Mouse (Mus musculus): ENCODE results near the gene Myo10.
A peak's percentile ranks its signal among the peaks of the same experiment; 100 is the strongest.

Gene Myo10

DNA sequence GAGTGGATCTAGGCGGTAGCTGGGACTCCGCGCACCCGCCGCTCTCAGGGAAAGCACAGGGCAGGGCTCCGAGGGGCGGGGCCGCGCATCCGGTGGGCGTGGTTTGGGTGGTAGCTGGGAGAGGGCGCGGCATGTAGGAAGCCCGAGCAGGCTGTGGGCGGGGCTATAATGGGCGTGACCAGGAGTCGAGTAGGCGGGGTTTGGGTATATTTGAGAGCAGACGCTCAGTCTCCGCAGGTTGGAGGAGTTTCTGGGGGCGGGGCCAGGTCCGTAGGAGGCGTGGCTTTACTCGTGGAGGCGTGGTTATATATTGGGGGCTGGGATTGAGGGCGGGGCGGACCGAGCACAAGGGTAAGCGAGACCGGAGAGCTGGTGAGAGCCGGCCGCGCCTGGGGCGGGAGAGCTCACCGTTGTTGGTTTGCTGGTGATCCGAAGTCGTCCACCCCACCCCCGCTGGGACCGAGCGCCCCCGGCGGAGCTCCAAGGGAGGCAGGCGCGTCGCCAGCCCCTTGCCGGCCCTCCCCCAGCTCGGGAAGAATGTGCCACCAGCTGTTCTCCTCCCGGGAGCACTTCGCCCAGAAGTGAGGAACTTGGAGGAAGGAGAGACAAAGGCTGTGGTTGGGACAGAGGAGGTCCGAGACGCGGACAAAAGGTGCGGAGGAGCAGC, at the start of gene Myo10:
TSS of gene Myo10 (plus strand) at position 326 of the 667 bp plus-strand sequence.
- peak; percentile 100 for DNase-seq

DNA sequence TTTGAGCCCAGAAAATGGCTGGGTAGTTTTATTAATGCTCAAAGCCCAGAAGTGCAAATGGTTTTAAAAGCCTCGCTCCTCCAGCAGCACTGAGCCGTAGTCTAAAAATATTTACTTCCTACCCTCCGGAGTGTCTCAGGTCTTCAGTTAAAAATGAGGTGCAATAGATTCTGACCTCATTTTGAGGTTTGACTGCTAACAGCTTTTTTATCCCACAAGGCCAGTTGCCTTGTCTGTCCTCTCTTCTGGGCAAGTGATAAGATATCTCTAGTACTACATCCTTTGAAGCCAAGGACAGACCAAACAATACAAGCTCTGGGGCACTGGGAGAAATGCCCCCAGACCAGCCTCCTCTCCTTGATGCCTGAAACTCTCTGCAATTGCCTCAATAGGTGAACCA, 49.2 kb upstream of the Myo10 start:
- DNase-seq = no peak

DNA sequence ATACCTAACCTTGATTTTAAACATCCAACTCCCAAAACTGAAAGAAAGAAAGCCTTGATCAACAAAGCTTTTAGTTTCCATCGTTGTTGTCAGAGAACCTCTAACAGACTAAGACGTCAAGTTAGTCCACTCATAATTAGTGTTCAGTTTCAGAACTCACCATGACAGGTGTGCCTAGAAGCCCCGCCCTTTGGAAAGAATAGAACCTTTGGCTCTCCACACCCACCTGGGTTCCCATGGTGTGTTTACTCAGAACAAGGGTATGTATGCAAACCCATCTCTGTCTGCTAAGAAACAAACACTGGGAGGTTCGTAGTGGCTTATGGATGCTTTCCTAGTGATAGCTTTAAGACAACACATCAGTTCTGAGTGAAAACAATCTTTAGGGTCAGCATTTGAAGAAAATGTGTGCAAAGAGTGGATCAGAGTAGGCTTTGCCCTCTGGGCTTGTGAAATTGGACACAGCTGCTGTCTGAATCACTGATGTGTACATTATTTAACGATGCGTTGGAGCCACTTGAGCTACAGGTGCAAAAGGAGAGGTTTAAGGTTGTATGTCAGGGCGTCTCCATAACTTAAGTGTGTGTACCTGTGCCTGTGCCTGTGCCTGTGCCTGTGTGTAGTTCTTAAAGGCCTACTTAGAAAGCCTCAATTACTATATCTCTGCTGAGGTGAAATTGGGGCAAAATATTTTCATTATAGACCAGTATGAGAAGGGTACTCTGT, 48.3 kb upstream of the Myo10 start:
- DNase-seq = no peak

DNA sequence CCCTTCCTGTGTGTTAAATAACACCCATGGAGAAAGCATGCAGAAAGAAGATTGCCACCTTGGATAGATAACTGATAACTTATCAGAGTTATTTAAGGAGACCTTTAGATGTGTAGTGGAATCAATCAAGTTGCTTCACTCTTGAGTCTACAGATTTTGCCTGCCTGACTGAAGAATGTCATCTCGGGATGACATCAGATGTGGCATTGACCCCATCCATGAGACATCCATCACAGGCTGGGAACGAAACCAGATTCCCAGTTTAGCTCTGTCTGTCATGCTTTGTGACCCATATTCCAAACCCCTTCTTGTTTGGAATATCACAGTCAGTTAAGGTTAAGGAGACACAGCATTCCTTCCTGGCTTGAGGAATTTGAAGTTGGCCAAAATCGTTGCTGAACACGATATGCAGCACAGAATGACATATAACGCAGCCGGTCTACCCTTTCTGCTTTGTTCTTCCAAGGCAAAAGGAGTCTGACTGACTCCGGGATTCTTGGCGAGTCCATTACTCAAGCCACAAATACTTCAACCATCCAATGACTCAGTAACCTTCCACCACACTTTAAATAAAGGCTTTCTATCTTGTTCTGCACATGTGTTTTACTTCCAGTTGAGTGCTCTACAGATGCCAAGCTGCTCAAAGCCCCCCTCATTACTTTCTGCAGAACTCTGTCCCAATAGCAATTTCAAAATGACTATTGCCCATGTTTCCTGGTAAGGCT, 44.8 kb upstream of the Myo10 start:
- no peak for DNase-seq

DNA sequence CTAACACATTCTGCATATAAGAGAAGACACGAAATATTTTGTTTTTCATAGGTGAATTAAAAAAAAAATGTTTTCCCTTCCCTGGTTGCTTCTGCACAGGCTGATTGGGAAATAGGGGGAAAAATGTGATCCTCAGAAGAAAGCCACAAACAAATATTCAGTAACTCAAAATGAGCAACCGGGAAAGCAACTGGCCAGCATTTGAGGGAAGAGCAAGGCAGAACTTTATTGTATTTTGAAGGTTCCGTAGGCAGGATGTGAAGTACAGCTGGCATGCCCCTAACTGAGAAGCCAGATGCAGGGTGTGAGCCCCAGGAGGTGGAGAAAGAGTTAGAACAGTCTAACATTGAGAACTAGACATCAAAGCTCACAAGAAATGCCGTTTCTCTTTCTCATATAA, 44.0 kb upstream of the Myo10 start:
- DNase-seq = peak; percentile 63

DNA sequence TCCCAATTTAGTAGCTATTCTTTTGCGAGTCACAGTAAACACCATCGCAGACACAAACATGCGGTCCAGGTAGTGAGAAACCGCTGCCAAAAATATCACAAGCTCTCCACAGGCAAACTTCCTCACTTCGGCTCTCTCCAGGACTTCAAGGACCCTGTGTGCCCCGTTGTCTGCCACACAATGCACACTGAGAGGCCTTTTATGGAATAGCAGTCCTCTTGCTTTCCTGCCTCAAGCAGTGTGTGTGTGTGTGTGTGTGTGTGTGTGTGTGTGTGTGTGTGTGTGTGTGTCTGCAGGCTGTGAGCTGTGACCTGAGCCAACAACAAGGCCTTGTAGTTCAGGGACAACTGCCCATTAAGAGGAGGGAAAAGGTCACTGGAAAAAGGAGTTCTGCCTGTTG, 41.6 kb upstream of the Myo10 start:
- DNase-seq = no peak

DNA sequence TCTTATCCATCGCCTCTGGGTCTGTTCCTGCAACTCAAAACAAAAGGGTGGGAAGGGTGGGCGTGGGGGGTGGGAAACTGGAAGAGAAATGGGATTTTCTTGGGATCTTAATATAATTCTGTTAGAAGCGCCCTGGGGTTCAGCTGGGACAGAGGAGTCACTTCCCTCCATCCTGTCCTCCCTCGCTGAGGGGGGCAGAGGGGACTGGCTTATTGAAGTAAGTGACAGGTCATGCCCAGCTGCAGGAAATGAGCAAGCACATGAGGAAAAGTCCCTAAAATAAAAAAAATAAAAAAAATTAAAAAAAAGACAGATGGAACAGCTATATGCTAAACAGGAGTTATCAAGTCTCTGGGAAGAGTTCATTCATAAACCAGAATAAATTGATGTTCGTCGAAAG, 40.3 kb upstream of the Myo10 start:
- DNase-seq = no peak

DNA sequence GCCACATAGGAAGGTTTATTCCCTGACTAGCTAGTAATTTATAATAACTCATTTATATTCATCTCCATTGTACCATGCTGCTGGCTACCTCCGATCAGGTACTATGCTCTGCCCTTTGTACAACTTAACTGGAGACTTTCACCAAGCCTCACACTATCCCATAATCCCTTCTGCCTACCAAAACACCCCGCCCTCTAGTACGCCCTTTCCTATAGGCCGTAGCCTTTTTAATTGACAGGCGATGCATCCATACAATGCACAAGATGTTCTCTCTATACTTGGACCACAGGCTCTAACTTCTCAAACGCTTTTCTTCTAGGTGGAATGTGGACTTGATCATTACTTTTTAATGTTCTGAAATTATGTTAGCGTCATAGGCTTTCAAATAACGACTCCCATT, 39.0 kb upstream of the Myo10 start:
- DNase-seq = no peak

DNA sequence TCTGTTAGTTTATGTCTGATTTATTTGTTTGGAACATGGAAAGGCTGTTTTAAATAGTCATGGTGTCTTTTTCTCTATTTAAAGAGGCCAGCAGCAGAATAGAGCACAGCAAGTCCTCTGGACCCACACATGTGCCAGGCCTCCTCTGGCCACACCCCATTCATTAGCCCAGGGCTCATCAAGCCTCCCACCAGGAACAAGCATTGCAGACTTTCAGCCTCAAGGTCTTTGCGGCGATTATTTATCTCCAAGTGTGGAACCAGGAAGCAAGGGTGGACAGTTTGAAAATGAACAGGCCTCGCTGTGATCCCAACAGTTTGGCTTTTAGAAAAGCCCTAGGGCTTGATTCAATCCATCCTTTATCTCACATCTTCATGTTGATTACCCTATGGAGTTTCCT, 35.5 kb upstream of the Myo10 start:
- DNase-seq = no peak

DNA sequence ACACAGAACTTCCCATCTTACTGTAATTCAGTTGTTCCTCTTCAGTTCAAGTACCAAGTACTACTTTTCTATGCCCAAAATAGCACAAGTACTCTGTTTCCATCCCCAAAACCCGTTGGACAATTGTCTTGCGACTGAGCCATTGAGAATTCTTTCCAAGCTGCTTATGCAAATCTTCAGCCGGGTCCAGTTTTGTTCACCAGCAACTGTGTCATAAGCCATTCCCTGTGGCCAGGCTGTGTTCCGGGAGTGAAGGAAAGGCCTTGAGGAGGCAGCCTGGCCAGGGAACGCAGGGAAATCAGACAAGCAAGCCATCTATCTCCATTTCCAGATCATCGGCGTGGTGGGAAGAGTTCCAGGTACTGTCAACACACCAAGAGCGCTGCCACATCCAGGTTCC, 34.4 kb upstream of the Myo10 start:
- no peak for DNase-seq

DNA sequence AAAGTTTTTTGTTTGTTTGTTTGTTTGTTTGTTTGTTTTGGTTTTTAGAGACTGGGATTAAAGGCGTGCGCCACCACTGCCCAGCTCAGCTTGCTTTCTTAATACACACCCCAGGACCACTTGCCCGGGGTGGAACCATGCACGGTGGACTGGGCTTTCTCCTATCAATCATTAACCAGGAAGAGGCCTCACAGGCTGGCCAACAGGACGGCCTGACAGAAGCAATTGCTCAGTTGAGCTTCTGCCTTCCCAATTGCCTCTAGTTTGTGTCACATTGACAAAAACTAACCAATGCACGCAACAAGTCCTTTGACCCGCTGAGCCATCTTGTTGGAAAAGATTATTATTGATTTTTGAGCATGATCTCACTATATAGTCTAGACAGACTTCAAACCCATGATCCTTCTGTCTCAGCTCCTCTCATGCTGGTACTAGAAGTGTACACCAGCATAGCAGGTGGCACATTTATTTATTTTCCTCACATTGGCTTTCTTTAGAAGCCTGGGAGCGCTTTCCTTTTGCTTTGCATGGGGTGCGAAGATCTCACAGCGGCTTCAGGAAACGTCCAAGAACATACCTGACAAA, 32.9 kb upstream of the Myo10 start:
- no peak for DNase-seq

DNA sequence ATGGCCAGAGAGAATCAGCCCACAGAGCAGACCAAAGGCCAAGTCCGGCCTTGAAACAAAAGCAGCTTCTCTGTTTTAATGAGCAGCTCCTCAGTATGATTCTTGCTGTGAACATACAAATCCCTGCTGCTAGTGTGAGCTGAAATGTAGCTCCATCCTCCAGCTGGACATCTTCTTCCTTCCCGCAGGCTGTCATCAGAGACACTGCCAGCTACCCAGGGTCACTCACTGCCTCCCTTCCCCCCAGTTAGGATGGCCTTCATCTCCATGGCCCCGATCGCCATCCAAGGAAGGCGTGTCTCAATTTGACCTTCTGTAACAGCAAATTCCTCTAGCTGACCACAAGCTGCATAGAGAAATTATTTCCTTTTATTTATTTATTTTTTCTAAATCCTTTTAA, 32.4 kb upstream of the Myo10 start:
- no peak for DNase-seq

DNA sequence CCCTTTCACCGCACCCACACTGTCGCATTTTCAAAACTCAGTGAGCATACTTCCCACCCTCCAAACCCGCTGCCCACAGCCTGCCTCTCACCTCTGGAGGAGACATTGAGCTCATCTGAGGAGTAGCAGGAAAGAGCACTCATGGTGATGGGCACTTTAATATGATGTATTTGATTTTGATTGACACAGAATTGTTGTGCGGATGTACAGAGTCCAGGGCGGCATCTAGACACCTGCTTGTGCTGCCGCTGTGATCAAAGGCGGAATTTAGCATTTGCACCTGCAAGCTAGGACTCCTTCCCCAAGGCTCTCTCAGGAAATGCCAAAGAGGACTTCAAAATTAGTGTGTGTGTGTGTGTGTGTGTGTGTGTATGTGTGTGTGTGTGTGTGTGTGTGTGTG, 31.4 kb upstream of the Myo10 start:
- DNase-seq = peak; percentile 59

DNA sequence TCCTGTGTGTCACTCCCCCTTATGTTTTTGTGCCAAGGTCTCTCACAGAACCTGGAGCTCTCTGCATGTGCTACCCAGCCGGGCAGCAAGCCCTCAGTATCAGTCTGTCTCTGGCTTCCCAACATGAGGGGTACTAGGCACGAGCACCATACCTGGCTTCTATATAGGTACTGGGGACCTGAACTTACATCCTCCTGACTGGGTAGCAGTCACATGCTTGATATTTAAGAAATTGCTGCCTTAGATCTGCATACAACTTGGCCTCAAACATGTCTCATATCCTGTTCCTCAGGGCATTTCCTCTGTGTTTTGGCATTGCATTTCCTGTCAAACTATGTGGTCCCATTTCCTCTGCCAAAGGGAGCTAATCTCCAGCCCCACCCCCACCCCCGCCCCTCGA, 30.4 kb upstream of the Myo10 start:
- DNase-seq = peak; percentile 51

DNA sequence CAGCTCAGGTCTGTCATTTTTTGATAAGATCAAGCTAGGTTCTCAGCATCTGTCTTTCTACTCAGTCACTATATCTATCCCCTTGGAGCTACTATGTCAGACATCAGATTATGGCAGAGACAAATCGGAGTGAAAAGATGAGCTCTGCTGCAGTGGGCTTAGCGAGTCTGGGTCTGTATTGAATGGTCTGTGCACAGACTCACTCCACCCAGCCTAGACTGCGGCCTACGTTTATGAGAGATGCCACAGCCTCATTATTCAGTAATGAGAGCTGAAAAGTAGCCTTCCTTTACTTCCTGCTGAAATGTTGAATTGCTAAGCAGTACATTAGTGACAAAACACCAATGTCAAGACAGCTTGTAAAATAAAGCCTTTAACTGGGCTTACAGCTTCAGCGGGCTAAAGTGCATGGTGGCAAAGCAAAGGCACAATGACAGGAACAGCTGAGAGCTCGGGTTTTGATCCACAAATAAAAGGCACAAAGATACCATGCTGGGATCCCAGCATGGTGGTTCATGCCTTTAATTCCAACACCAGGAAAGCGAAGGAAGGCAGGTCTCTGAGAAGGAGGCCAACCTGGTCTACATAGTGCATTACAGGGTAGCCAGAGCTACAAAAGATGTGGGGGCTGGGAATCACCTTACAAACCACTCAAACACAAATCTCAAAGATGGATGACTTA, 28.7 kb upstream of the Myo10 start:
- no peak for DNase-seq

DNA sequence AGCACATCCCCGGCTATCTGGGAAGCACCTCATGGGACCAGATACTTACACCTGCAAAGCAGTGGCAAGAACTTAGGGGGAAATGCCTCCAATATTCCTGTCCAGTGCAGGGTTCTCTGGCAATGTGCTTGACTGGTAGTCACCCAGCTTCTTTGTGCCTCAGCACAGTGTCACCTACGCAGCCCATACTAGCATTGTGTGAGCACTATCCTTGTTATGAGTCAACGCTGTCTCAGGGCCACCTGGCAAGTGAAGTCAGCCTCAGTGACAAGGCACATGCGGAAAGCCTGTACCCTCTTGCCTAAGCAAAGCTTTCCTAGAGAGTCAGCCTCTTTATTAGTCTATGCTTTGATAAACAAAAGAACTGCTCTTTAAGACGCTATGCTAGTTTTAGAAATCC, 24.0 kb upstream of the Myo10 start:
- no peak for DNase-seq

DNA sequence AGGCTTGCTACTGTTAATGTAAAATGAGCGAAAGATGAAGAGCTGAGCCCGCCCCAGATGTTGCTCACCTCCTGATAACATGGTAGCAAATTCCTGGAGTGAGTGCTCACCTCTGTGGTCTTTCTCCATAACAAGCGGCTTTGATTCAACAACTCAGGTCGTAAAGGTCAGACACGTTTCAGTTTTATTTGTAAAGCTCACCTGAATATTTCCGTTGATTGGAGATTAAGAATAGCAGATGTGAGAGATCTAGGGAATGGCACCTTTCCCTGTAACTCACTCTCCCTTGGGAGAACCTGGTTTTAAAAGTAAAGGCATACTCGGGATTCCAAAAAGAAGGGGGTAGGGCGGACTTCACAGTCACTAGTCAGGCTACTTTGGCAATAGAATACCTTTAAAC, 20.0 kb upstream of the Myo10 start:
- no peak for DNase-seq

DNA sequence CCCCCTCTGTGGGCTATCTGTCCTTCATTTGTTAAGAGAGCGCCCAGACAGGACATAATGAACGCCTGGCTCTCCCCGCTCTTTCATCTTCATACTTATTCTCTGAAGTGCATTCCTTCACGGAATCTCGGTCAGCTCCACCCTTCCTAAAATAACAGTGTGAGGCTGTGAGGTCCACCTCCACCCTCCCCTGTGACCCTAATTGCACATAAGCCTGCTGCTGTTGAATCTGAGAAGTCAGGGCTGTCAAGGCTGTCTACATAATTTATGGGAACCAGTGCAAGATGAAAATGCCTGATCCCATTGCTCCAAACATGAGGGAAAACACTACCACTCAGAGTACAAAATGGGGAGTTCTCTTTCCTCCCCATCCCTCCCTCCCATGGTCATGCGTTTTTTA, 19.0 kb upstream of the Myo10 start:
- no peak for DNase-seq

DNA sequence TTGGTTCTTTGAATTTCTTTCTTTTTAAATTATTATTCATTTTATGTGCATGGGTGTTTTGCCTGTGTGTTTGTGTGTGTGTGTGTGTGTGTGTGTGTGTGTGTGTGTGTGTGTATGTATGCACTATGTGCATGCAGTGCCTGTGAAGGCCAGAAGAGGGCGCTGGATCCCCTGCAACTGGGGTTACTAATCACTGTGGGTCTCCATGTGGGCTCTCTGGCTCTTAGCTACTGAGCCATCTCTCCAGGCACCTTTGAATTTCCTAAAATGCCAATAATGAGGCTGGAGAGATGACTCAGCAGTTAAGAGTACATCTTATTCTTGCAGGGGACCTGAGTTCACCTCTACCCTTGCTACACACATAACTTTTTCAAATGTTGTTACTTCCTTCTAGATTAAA, 18.1 kb upstream of the Myo10 start:
- no peak for DNase-seq

DNA sequence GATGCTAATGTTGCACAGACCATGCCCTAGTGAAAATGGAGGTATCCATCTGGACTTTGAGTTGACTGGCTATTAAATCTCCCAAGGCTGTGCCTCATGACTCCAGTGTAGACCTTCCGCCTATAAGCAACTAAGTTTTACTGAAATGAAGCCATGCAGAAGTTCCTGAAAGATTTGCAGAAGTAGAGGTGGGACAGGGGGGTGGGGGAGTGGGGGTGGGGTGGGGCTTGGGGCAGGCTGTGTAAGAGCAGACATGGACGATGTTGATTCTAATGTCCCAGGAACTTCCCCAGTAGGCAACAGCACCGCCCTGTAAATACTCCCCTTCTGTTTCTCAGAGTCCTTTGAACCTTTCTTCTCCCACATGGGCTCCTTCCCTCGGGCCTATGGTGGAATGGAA, 16.9 kb upstream of the Myo10 start:
- no peak for DNase-seq

DNA sequence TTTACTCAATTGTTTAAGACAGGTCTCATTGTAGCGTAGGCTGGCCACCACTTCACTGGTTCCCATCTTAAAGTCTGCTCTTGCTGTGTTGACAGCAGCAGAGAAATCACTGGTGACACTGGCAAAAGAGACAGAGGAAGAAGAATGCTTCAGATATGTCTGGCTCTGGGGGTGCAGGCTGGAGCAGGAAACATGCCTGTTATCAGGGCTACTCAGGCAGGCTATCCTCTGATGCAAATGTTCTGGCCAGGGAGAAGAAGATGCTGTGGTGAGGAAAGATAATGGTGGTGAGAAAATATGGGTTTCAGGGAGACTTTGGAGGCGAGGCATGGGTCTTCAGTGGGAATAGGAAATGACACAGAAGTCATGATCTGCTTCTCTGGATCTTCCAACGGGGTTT, 13.6 kb upstream of the Myo10 start:
- DNase-seq = no peak

DNA sequence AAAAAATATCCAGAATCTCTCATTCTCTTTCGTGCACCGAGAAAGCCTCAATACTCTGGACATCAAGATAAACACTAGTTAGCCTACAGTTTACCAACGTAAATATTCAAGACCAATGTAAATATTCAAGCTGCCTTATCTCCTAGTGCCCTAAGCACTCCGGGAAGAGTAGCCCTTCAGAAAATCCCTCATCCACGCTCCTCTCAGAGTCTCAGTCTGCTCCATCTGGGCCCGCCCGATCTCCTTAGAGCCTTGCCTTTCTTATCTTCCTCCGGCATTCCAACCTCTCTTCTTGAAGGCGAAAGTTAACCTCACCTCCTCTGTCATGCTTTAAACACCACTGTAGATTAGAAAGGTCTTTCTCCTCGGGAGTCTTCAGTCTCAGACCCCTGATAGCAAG, 13.1 kb upstream of the Myo10 start:
- no peak for DNase-seq

DNA sequence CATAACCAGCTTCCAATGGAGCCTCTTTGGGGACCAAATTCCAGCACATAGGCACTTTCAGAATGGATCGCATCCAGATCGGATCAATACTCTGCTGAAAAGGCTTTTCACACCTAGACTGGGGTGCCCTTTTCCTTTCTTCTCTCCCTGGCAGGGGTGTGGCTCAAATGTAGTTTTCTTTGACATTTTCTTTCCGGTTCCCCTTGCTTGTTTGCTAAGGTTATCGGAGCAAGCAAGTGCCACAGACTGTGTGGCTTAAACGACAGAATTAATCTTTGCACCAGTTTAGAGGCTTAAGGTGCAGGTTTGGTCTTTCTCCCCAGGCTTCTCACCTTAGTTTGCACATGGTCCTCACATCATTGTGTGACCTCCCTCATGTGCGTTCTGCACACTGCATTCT, 11.1 kb upstream of the Myo10 start:
- DNase-seq = no peak

Measured in thymus, postnatal 4 days (tissue).